Mouse (Mus musculus): ENCODE results near the gene Reln.
A peak's percentile ranks its signal among the peaks of the same experiment; 100 is the strongest.

Reln gene

DNA sequence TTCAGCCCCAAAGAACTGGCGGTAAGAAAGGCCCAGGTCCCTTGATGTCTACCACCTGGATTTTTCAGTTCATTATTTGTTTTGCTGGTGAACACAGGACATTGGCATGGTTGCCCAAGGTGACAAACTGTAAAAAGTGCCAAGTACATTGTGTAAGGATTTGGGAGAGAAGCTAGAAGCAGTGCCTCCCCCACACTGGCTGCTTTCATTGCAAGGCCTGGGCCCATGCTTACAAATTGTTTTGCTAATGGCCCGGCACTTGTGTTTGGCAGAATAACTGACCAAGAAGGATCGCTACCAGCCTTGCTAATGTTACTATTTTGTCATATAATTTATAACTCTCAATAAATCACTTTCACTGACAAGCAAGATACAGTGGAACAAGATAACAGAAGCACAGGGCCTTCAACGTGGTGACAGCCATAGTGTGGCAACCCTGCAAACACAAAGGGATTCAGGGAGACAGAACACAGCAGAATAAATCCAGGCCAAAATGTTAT is 425.2 kb downstream of the Reln start:
- no peak for DNase-seq

DNA sequence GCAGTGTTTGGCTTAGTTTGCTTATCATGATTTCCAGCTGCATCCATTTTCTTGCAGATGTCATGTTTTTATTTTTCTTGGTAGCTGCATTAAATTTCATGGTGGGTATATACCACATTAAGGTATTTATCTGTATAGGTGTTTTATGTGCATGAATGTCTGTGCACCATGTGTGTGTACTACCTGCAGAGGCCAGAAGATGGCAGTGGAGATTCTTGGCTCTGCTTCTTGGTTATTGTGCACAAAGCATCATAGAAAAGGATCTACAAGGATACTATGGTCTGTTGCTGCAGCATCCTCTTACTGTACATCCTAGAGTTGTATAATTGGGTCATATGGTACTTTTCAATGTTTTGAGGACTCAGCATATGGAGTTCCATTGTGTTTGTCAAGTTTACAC is 428.5 kb downstream of the Reln start:
- DNase-seq = no peak

DNA sequence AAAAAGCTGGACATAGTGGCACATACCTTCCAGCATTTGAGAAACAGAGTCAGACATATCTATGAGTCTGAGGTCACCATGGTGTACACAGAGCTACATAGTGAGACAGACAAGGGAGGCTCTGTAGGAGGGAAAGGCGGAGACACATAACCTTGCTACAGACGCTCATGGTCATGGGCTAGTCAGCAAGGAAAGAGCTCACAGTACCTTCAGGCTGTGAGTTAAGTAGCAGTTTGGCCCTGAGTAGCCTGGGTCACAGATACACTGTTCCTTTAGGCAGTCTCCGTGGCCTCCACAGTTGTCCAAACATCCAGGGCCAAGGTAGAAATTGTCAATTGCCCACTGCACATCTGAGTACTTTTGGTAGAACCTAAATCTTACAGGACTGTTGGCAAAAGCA is 429.7 kb downstream of the Reln start:
- DNase-seq = no peak

DNA sequence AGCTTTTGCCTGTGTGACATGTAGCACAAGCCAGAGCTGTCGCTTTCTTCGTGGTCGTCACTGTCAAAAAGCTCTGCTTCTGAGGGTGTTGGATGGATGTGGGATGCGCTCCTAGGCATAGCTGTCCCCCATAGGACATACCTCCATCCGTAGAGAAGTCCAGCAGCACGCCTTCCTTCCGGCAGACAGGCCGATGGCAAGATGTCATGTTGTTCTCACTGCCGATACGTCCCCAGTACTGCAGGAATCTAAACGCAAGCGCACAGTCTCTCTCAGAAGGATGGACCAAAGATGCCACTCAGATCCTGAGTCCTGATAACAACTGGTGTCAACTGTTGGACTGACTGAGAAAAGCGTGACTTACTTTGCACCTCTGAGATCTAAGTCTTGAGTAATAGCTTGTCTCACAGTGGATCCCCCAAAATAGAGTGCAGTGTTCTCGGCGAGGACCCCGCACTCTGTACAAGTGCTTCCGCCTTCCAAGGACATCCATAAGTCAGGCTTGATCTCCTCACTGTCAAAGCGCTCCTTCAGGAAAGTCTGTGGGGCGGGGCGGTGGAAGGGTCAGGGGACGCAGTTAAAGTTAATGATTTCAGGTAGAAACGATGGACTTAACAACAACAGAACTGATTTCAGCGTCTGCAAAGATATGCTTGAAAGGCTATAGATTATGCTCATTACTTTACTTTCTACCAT is 431.5 kb downstream of the Reln start:
- DNase-seq = no peak

DNA sequence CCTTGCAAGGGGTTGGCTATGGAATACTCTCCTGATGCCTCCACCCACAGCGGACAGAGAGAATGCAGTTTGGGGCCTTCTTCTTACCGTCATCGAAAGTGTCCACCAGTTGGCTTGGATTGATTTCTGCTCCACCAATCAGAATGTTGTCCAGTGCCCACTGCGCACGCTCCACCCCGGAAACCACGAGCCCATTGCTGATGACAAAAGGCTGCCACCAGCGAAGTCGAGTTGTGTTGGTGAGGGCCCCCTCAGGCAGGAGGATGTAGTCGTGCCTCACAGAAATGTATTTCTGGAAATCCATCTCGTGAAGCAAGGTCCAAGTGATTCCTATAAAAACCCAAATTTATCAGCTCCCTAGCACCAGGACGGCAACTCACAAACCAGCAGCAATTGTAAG is 433.8 kb downstream of the Reln start:
- DNase-seq = no peak

DNA sequence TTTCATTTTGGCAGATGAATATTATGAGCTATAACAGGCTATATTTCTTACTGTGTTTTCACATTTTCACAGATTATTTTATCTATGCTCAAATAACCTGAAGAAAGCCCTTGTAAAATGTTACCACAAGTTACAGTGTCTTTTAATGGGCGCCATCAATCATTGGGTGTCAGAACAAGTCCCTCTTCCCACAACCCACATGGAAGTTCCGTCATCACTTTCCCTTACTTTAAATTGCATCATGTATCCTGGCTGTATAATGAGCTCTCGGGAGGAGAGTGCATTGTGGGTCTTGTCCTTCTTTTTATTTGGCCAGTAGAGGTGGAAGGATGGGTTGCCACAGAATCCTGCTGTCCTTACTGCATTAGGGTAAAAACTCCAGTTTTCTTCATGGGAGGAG is 434.8 kb downstream of the Reln start:
- no peak for DNase-seq

DNA sequence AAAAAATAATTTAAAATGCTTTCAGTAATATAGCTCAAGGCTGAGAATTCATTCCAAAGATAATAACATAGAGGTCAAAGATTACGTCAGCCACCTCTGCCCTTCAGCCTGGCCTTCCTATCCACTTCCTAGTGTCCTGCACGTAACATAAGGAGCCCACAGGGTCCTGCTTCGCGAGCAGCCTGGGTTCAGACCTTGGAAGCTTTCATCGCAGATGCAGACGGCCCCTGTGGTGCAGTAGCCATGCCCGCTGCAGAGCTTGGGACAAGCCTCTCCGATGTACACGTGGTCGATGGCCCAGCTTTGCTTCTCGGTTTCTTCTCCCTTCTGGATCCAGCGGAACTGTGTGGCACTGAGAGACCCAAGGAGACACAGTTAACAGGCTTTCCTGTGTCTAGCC is 443.1 kb downstream of the Reln start:
- no peak for DNase-seq

DNA sequence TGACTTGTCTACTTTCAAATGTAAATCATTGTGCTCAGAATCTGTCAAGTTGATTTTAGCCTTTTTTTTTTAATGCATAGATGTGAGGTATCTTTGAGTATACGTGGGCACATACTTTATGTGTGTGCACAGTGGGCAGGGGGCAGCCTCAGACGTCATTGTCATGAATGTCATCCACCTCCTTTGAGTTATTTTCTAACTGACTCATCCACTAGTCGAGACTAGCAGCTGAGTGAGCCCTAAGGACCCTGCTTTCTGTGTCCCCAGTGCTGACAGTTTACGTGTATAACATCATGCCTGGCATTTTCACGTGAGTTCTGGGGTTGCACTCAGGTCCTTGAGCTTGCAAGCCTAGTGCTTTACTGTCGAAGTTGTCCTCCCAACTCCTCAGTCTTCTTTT is 443.6 kb downstream of the Reln start:
- no peak for DNase-seq

DNA sequence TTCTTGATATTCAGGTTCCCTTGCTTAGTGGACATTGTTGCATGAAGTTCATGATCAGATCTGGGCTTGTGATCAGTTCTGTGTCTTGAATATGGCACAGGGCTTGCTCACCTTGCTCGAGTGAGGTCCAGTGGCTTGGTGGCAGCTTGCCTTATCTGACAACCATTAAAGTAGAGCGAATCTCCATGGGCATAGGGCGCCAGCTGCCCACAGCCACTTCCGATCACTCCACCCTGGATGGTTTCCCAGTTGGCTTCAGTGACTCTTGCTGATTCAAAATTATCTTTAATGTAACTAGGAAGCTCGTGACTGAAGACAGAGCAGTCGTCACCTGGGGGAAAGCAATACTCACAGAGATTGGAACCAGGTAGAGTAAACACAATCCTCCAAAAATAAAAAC is 445.6 kb downstream of the Reln start:
- DNase-seq = no peak

DNA sequence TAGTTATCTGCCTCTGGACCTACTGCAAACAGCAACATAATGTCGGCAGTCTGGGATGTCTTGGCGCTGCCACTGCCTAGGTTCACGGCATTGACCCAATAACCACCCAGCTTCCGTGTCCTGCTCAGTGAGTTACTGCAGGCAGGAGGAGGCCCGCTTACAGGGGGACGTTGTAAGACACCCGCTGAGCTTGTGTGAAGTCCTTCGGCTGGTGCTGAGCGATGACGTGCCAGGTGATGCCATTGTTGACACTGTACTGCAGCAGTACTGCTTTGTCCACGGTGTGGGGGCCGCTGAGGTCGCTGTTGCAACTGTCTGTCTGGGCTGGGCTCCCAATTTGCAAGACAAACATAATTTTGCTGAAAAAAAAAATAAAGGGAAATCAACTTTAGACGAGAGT is 447.9 kb downstream of the Reln start:
- no peak for DNase-seq

DNA sequence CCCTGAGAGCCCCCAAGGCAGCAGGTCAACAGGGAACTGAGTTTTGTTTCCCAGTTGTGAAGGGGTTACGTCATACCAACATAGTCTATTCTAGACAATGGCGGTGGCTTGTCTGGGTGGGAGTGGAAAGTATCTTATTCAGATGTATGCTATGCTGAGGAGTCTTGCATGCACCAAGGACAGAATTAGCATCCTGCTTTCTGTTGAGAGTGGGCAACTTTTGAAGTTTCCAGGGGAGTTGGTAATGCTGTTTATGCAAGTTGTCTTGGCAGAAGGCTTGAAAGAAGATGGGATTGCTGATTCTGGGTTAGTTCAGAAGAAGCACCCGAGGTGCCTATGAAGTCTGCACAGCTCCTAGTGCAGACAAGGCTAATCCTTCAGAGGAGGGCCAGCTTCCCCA is 450.3 kb downstream of the Reln start:
- no peak for DNase-seq

DNA sequence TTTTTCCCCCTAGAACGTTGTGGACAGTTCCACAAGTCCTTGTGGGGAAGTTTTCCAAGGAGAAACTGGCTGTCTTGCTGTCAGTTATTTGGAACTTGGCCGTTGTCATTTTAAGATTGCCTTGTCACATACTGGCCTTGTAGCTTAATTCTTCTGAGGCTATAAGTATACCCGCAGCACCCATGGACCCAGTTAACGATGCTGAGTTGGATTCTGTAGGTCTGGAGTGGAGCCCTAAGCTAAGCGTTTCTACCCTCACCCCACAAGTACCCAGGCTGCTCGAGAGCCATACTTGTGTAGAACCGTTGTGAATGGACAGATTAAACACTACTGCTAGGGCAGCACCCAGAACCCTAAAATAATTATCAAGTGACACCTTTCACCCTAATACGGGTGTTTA is 477.8 kb downstream of the Reln start:
- no peak for DNase-seq

DNA sequence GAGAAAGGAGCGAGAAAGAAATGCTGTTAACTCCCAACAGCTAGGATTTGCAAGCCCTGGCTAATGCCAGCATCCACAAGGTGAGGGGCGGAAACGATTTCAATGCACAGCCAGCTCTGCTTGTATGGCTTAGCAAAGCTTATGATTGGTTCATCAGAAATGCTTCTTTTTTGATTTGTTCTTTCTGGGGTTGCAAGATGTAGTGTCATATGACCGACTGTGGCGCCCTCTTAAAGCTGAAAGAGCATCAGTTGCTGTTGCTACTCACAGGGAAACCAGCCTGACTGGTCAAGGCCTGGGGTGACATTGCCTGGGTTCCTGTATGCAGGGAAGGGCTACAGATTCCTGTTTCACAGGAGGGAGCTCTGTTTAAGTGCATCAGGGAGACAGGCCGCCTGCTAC is 478.2 kb downstream of the Reln start:
- peak; percentile 4 to 8 for DNase-seq

DNA sequence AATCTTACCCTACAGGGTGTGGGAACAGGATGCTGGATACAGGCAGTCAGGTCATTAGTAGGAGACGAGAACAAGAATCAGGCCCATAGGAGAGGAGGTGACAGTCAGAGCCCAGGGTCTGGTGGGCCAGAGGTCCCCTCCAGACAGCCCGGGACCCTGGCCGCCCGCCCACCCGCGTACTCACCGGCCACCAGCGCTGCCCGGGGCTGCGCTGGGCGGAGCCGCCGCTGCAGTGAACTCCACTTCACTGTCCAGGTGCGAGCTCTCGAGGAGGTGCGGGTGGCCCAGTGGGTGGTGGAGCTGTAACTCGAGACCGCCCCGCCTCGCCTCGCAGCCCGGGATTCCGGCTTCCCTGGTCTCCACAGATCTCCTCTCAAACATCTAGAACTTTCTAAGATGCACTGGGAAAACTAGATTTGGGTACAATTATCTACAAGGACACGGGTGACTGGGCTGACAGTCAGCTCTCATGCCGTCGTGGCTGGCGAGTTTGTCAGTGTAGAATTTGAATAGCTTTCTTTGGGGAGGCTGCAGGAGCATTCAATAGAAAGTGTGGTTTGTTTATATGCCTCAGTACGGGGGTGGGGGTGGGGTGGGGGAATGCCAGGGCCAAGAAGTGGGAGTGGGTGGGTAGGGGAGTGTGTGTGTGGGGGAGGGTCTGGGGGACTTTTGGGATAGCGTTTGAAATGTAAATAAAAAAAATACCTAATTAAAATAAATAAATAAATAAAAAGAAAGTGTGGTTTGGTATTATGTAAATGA is 479.0 kb downstream of the Reln start, which contains the start of gene Slc26a5:
TSS of gene Slc26a5 (minus strand) at position 259 of the 762 bp plus-strand sequence.
- DNase-seq = peak; percentile 28 to 33

DNA sequence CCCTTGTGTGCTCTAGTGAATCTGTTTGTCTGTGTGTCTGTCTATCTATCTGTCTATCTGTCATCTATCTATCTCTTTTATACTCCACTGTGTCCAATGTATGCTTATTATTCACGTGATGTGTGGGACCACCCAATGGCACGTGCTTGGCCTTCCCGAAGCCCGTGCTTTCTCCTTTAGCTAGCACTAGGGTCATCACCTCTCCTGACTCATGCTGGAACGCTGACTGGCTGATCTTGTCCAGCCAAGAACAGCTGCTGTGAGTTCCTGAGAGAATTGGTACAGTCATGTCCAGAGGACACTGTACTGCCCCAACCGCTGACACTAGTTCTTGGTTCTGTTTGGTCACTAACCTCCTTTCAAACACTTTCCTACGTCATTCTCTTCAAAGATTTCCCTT is 485.8 kb downstream of the Reln start:
- no peak for DNase-seq

DNA sequence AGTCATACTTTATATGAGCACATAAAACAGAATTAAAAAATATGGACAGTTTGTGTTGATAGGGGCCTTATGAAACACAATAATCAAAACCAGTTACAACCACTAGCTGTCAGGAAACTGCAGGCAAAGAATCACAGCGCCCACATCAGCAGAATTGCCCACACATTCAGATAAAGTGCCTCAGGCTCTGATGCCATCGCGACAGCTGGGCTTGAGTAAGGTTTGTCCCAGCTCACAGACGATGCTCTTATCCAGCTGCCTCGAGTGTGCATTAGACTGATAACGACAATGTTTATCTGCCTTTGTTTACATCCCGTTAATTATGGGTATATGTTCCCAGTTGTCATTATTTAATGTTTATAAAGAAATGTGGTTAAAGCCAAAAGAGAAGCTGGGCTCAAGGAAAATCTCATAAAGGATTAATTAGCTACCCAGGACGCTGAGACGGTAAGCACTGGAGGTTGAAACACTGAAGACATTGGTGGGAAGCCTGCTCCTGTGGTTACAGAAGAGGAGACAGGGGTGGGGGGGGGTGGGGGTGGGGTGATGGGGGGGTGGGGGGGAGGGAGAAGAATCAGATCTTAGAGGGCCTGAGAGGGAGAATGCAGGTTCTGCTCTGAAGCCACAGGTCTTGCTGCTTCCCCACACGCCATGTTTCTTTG is 492.7 kb downstream of the Reln start:
- no peak for DNase-seq

DNA sequence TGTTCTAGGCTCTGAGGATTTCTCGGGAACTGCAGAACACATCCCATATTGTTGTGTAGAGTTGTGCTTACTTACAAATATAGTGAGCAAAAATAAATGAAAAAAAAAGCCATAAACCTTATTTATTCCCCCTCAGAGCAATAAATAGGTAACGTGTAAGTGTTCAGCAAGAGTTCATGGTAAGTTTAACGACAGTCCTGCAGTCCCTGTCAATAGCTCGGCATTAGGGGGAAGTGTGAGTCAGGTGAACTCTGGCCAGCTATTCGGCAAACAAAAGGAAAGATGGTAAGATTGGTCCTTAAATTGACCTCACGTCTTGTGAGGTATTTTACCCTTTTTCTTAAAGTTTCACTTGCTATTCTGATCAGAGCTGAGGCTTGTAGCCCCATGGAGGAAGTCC is 497.1 kb downstream of the Reln start:
- no peak for DNase-seq

DNA sequence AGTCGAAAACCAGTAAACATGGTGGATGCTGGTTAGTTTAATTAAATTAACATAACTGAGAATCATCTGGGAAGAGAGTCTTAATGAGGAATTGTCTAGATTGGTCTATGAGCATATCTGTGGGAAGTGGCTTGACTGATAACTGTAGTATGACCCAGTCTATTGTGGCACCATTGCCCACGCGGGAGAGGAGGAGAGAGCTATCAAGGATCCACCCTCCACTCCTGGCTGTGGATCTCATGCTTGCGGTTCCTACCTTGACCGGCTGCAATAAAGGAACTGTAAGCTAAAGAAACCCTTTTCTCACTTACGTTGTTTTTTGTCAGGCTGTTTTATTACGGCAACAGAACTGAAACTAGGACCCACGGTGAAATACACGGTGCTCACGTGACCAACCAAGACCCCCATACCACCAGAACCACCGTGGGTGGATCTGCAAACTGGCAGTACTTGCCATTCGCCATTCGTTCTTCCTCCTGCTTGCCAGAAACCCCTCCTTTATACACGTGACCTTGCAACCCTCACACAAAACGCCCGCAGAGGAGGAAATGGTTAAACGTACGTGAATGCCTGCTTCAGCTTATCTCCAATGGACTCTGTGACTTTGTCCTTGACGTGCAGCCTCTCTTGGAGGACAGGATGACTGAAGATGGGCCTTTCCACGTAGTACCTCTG is 497.7 kb downstream of the Reln start:
- no peak for DNase-seq

DNA sequence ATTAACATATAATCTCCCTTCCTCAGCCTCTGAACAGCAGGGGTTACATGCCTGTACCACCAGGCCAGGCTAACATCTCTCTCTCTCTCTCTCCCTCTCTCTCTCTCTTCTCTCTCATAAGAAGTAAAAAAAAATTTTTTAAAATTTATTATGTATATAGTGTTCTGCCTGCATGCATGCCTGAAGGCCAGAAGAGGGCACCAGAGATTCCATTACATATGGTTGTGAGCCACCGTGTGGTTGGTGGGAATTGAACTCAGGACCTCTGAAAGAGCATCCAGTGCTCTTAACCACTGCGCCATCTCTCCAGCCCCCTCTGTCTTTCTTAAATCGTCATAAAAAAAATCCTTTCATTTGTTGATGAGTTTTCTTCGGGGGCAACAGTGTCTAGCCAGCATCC is 499.8 kb downstream of the Reln start:
- no peak for DNase-seq
